Mouse (Mus musculus): ENCODE results near the gene Kcnb1.
"Not testable (repeated sequence)": the region's sequence is repeated elsewhere in the genome, so short reads cannot be mapped to it uniquely, and the experiment has no call there.

The Kcnb1 gene

DNA sequence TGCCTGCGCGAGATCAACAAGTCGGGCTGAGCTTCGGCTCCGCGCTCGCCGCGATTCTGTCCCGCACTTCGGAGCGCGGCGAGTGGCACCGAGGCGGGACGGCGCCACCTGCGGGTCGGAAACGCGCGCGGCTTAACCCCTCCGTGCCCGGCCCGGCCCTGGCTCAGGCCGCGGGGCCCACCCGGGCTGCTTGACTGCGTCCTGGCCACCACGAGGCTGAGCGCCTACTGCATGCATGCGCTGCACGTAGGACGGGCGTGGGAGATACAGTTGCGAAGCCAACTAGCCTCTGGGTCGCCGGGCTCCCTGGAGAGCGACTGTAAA is at the start of gene Kcnb1:
Kcnb1 (minus strand) TSS at position 80 of the 324 bp plus-strand sequence.
- DNase-seq = peak; percentile 80 to 82

GRCm38 (mm10) chr2:167239262-167239661 is 49.3 kb upstream of the Kcnb1 start:
- DNase-seq = no peak

DNA sequence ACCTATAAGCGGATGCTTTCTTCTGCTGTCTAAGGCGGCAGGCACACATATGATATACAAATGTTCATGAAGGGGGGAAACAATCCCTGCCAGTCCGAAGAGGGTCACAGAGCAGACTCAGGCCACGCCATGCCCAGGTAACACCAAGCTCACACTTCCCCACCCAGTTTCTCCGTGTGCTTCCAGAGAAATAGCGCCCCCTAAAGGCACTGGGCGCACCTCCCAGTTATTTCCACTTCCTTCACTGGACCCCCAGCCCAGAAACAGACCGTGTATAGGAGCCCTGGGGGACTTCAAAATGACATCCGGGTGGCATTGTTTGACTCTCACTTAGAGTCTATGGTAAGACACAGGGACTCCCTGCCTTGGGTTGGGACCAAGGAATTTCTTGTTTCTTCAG is 47.3 kb upstream of the Kcnb1 start:
- no peak for DNase-seq

- DNase-seq = no peak
Observed at GRCm38 (mm10) chr2:167236174-167236573, 46.2 kb upstream of the Kcnb1 start.

DNA sequence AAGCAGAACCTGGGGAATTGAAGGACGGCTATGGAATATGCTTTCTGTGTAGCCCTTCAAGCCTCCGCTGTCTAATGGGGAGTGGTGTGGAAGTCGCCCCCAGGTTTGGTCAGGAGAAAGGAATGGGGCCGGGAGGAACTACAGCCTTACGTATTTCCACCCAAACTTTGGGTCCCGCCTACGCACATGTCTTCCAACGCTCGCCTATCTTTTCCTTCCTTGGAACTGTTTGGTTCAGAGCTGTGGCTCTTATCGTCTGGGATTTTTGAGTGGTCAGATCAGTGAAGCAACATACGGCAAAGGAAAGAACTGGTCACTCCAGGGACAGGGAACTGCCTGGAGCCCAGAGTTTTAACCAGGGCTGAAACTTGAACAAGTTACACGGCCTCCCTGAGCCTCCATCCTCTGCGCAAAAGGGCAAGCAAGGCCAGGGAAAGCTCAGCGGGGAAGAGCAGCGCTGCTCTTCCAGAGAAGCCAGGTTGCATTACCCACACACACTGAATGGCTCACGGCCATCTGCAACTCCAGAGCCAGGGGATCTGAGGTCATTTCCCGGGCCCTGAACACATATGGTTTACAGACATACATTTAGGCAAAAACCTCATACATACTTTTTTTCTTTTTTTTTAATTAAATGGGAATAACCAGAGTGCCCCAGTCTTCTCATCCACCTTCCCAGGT is 45.5 kb upstream of the Kcnb1 start:
- peak in 1 of 2 experiments; percentile 36 for DNase-seq

- DNase-seq = no peak
Observed at GRCm38 (mm10) chr2:167233771-167234170, 43.8 kb upstream of the Kcnb1 start.

GRCm38 (mm10) chr2:167233009-167233335 is 43.0 kb upstream of the Kcnb1 start:
- DNase-seq = no peak

DNA sequence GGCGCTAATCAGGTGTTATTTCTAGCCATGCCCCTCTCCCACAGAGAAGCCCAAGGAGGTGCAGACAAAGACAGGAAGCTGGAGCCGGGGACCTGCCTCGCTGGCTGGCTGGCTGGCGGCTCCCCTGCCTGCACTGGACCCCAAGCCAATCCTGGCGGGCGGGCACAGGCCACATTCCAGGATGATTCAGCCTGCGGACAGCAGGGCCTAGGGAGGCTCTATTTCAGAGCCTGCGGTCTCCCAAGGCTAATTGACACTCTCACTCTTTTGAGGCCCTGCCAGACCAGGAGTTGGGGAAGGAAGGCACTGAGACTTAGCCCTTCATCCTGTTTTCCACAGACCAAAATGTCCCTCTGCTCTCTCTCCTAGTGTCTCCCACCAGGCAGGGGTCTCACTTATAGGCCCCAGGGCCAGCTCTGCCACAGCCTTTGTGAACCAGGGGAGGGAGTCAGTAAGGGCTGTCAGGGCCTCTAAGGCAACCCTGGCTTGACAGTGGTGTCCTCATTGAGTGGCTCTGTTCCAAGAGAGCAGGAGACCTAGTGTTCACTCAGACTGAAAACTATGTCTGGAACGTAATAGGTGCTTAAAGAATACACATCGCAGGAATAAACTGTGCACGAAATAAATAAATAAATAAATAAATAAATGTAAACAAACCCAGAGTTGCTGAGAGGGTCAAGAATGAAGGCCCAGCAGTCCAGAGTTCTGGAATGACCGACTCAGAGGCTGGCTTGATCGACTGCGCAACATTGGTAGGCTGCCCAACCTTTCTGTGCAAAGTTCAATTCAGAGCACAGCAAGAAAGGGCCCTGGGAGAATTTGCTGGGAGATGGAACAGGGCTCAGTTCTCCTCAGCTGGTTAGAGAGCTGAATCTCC is 42.4 kb upstream of the Kcnb1 start:
- peak; percentile 64 to 78 for DNase-seq

- peak; percentile 41 for DNase-seq
Observed at GRCm38 (mm10) chr2:167230554-167230953, 40.6 kb upstream of the Kcnb1 start.

DNA sequence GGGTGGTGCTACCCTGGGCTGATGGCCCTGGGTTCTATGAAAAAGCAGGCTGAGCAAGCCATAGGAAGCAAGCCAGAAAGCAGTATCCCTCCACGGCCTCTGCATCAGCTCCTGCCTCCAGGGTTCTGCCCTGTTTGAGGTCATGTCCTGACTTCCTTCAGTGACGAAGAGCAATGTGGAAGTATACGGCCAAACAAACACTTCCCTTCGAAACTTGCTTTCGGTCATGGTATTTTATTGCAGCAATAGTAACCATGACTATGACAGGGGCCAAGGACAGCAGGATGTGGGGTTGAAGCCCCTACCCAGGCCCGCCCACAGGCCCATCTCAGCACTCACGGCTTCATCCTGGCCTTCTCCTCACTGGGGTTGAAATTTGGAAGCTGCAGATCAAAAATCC is 35.0 kb upstream of the Kcnb1 start:
- no peak for DNase-seq

- DNase-seq = no peak
Observed at GRCm38 (mm10) chr2:167224194-167224593, 34.2 kb upstream of the Kcnb1 start.

GRCm38 (mm10) chr2:167222152-167222551 is 32.2 kb upstream of the Kcnb1 start:
- DNase-seq = peak; percentile 74 to 84

- DNase-seq = no peak
Observed at GRCm38 (mm10) chr2:167221159-167221845, 31.3 kb upstream of the Kcnb1 start.

- DNase-seq = no peak
Observed at GRCm38 (mm10) chr2:167220736-167221135, 30.8 kb upstream of the Kcnb1 start.

DNA sequence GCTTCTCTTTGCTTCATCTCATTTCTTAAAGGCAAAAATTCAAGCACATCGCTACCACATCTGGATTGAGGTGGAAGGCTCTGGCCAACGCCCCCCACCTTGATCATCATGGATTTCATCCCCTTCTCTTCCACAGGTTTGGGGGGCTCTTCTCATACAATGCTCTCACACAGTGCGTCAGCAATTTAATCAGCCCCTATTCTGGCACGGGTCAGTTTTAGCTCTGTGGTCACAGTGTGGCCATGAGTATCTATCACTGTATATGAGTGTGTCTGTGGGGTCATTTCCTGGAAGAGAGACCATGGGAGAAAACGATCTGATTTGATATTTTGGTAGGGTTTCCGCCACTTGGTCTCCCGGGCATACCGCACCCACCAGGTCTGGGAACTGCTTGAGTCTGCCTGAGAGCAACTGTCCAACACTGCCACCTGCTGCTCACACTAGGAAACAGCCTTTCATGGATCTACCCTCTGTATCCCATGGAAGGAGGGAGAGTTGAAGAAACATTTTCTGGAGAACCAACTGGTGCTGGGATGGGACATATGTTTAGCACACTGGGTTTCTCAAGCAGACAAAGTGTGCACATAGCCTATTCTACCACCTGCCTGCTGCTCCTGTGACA is 29.3 kb upstream of the Kcnb1 start:
- peak; percentile 77 to 87 for DNase-seq

GRCm38 (mm10) chr2:167213666-167214065 is 23.7 kb upstream of the Kcnb1 start:
- no peak for DNase-seq

DNA sequence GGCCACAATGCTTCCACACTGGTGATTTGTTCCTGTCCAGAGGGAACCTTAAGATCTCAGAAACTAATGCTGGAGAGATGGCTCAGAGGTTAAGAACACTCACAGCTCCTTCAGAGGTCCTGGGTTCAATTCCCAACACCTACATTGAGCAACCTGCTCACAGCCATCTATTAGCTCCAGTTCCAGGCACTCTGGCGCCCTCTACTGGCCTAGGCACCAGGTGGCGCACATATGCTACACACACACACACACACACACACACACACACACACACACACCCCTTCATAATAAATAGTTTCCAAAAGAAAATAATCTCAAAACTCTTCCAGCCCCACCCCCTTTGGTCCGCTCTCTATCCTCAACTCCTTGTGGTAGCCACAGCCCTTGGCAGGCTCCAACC is 23.1 kb upstream of the Kcnb1 start:
- no peak for DNase-seq

GRCm38 (mm10) chr2:167212551-167212950 is 22.6 kb upstream of the Kcnb1 start:
- DNase-seq = no peak

- DNase-seq = no peak
Observed at GRCm38 (mm10) chr2:167212089-167212488, 22.1 kb upstream of the Kcnb1 start.

DNA sequence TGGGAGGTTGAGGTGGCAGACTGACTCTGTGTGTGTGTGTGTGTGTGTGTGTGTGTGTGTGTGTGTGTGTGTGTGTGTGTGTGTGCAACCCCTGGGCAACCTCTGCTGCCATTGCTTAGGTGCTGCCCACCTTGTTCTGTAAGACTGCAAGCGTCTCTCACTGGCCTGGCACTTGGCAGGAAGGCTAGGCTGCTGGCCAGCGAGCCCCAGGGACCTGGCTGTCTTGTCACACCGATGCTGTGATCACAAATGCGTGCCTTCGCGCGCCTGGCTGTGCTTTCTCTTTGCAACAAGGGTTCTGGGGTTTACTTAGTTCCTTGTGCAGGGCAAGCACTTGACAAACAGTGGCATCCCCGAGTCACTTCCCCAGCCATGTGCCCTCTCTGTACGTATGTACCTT is 19.9 kb upstream of the Kcnb1 start:
- no peak for DNase-seq

- DNase-seq = no peak
Observed at GRCm38 (mm10) chr2:167208984-167209383, 19.0 kb upstream of the Kcnb1 start.

DNA sequence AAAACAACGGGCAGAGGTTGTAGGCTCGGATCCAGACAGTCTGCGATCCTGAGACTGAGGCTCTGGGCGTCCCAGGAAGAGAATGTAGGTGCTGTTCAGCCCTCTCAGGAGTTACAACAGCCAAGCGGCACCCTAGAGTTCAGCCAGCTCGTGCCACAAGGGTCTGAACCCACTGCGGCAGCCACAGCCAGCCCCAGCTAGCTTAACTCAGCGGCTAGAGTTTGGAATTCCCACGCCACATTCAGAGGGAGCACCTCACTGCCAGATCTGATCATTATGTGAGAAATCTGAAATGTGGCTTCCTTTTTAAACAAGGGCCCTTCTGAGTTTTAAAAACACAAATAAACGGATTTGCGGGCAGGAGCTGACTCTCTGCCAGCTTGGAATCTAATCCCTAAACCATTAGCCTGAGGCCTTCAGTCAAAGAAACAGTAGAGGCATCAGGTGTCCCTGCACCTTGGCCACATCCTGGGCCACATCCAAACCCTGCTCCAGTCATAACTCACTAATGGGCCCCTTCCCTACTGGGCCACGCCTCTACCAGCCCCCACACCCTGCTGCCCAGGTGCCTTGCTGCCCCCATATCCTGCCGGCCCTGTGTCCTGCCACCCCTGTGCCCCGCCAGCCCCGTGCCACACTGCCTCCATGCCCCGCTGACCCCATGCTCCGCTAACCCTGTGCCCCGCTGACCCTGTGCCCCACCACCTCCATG is 16.1 kb upstream of the Kcnb1 start:
- DNase-seq = no peak

DNA sequence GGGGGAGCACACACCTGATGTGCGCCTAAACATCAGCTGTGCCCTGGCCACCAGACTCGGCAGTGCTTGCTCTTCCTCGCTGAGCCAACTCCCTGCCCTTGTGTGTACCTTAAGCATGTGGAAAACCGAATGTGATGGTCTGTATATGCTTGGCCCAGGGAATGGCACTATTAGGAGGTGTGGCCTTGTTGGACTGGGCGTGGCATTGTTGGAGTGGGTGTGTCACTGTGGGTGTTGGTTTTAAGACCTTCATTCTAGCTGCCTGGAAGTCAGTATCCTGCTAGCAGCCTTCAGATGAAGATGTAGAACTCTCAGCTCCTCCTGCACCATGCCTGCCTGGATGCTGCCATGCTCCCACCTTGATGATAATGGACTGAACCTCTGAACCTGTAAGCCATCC is 14.7 kb upstream of the Kcnb1 start:
- DNase-seq = not testable (repeated sequence)
